Mouse (Mus musculus) myocyte (in vitro differentiated cells): ENCODE measurements at regions not wholly inside any gene's neighbourhood (a gene's known extent, or its start where the extent isn't known, plus 50 kb on each side); places are given as distances from the start of the nearest gene placed in this dataset.

Experiments used
- E2F4 ChIP-seq: IDR thresholded peaks from one replicate; pipeline ENCODE4 v1.6.1; 2011; ENCODE audit warnings: mild to moderate bottlenecking, control low read depth, moderate library complexity; ENCODE audit not compliant: insufficient read depth
- POLR2A ChIP-seq: IDR thresholded peaks from one replicate; pipeline ENCODE4 v1.6.1; 2011; ENCODE audit warnings: low read depth, mild to moderate bottlenecking, control low read depth, moderate library complexity; ENCODE audit not compliant: insufficient read length

GRCm38 (mm10) chr8:114072330-114072729 is 61.0 kb upstream of the Nudt7 start:
- TF ChIP-seq E2F4 (no peak), POLR2A (no peak)
